Mouse (Mus musculus): ENCODE measurements around the gene Clip4. TPM values are rescaled to one million over a fixed set of nuclear protein-coding genes. Genes with fewer than 3 reads are reported as not detected.

Gene Clip4
- polyA plus RNA-seq, 1 experiment: 8.0 TPM

GRCm38 (mm10) chr17:71870232-71870621, 102.0 kb downstream of the Clip4 start:
- H3K36me3 ChIP-seq (ENCODE audit: control insufficient read depth, insufficient read depth, low read length): no peaks in the 10 kb centered on the region
- TF ChIP-seq CTCF (conservative IDR thresholded peaks at IDR 0.05; ENCODE audit: insufficient read depth, insufficient read length, low read depth, low read length): no peak
- no peak for TF ChIP-seq POLR2A (IDR thresholded peaks at IDR 0.05; ENCODE audit: low read depth, low read length)
- H3K27ac ChIP-seq (ENCODE audit: insufficient read depth, low read depth, low read length): no peak overlapping the region
- no peak overlapping the region for H3K4me3 ChIP-seq (ENCODE audit: insufficient read depth, low read depth, low read length)
- H3K27me3 ChIP-seq (replicated peaks; ENCODE audit: control insufficient read depth, insufficient read depth, low read length): no peaks in the 10 kb centered on the region
- WGBS: 85% methylated on average over 8 of the region's 8 CpGs
- no peak for DNase-seq
- no peaks in the 10 kb centered on the region for H3K4me1 ChIP-seq (ENCODE audit: control insufficient read depth, insufficient read depth, low read length)

- WGBS: 93% methylated on average over 1 of the region's 1 CpGs
- Histone ChIP-seq H3K4me3 (ENCODE audit: insufficient read depth, low read depth, low read length) (no peak overlapping the region), H3K4me1 (ENCODE audit: control insufficient read depth, insufficient read depth, low read length) (no peaks in the 10 kb centered on the region), H3K27ac (ENCODE audit: insufficient read depth, low read depth, low read length) (no peak overlapping the region), H3K27me3 (replicated peaks; ENCODE audit: control insufficient read depth, insufficient read depth, low read length) (no peaks in the 10 kb centered on the region), H3K36me3 (ENCODE audit: control insufficient read depth, insufficient read depth, low read length) (no peaks in the 10 kb centered on the region)
- no peak for DNase-seq
- TF ChIP-seq CTCF (conservative IDR thresholded peaks at IDR 0.05; ENCODE audit: insufficient read depth, insufficient read length, low read depth, low read length): no peak
- TF ChIP-seq POLR2A (IDR thresholded peaks at IDR 0.05; ENCODE audit: low read depth, low read length): no peak
Observed at GRCm38 (mm10) chr17:71870641-71871040, 102.4 kb downstream of the Clip4 start.

- H3K4me3 ChIP-seq (ENCODE audit: insufficient read depth, low read depth, low read length): no peak overlapping the region
- 87% methylated on average over 7 of the region's 7 CpGs for WGBS
- TF ChIP-seq CTCF (conservative IDR thresholded peaks at IDR 0.05; ENCODE audit: insufficient read depth, insufficient read length, low read depth, low read length): no peak
- no peak for TF ChIP-seq POLR2A (IDR thresholded peaks at IDR 0.05; ENCODE audit: low read depth, low read length)
- no peaks in the 10 kb centered on the region for H3K27me3 ChIP-seq (replicated peaks; ENCODE audit: control insufficient read depth, insufficient read depth, low read length)
- H3K4me1 ChIP-seq (ENCODE audit: control insufficient read depth, insufficient read depth, low read length): no peaks in the 10 kb centered on the region
- no peaks in the 10 kb centered on the region for H3K36me3 ChIP-seq (ENCODE audit: control insufficient read depth, insufficient read depth, low read length)
- H3K27ac ChIP-seq (ENCODE audit: insufficient read depth, low read depth, low read length): no peak overlapping the region
- no peak for DNase-seq
Observed at GRCm38 (mm10) chr17:71871981-71872380, 103.7 kb downstream of the Clip4 start.

- Histone ChIP-seq H3K27ac (ENCODE audit: insufficient read depth, low read depth, low read length) (no peak overlapping the region), H3K27me3 (replicated peaks; ENCODE audit: control insufficient read depth, insufficient read depth, low read length) (no peaks in the 10 kb centered on the region), H3K4me1 (ENCODE audit: control insufficient read depth, insufficient read depth, low read length) (no peaks in the 10 kb centered on the region), H3K4me3 (ENCODE audit: insufficient read depth, low read depth, low read length) (no peak overlapping the region), H3K36me3 (ENCODE audit: control insufficient read depth, insufficient read depth, low read length) (no peaks in the 10 kb centered on the region)
- TF ChIP-seq CTCF (conservative IDR thresholded peaks at IDR 0.05; ENCODE audit: insufficient read depth, insufficient read length, low read depth, low read length) (peak; percentile 75), POLR2A (IDR thresholded peaks at IDR 0.05; ENCODE audit: low read depth, low read length) (no peak)
- DNase-seq: peak; percentile 36
- WGBS: 67% methylated on average over 5 of the region's 5 CpGs
Observed at GRCm38 (mm10) chr17:71872976-71873375, 104.7 kb downstream of the Clip4 start.

- DNase-seq: peak; percentile 62
- Histone ChIP-seq H3K27me3 (replicated peaks; ENCODE audit: control insufficient read depth, insufficient read depth, low read length) (no peaks in the 10 kb centered on the region), H3K4me1 (ENCODE audit: control insufficient read depth, insufficient read depth, low read length) (no peaks in the 10 kb centered on the region), H3K36me3 (ENCODE audit: control insufficient read depth, insufficient read depth, low read length) (no peaks in the 10 kb centered on the region), H3K4me3 (ENCODE audit: insufficient read depth, low read depth, low read length) (no peak overlapping the region), H3K27ac (ENCODE audit: insufficient read depth, low read depth, low read length) (no peak overlapping the region)
- WGBS: 41% methylated on average over 6 of the region's 6 CpGs
- TF ChIP-seq POLR2A (IDR thresholded peaks at IDR 0.05; ENCODE audit: low read depth, low read length) (no peak), CTCF (conservative IDR thresholded peaks at IDR 0.05; ENCODE audit: insufficient read depth, insufficient read length, low read depth, low read length) (peak; percentile 86)
Observed at GRCm38 (mm10) chr17:71874077-71874476, 105.8 kb downstream of the Clip4 start.

- no peak for DNase-seq
- Histone ChIP-seq H3K36me3 (ENCODE audit: control insufficient read depth, insufficient read depth, low read length) (no peaks in the 10 kb centered on the region), H3K4me1 (ENCODE audit: control insufficient read depth, insufficient read depth, low read length) (no peaks in the 10 kb centered on the region), H3K27me3 (replicated peaks; ENCODE audit: control insufficient read depth, insufficient read depth, low read length) (no peaks in the 10 kb centered on the region), H3K27ac (ENCODE audit: insufficient read depth, low read depth, low read length) (no peak overlapping the region), H3K4me3 (ENCODE audit: insufficient read depth, low read depth, low read length) (no peak overlapping the region)
- no peak for TF ChIP-seq CTCF (conservative IDR thresholded peaks at IDR 0.05; ENCODE audit: insufficient read depth, insufficient read length, low read depth, low read length)
- WGBS: 77% methylated on average over 9 of the region's 9 CpGs
Observed at GRCm38 (mm10) chr17:71874795-71875194, 106.5 kb downstream of the Clip4 start.

GRCm38 (mm10) chr17:71875492-71875891, 107.2 kb downstream of the Clip4 start:
- no peak for DNase-seq
- no peaks in the 10 kb centered on the region for H3K36me3 ChIP-seq (ENCODE audit: control insufficient read depth, insufficient read depth, low read length)
- TF ChIP-seq POLR2A (IDR thresholded peaks at IDR 0.05; ENCODE audit: low read depth, low read length) (no peak), CTCF (conservative IDR thresholded peaks at IDR 0.05; ENCODE audit: insufficient read depth, insufficient read length, low read depth, low read length) (no peak)

GRCm38 (mm10) chr17:71881369-71881768, 113.1 kb downstream of the Clip4 start:
- H3K27ac ChIP-seq (ENCODE audit: insufficient read depth, low read depth, low read length): no peak overlapping the region
- H3K4me1 ChIP-seq (ENCODE audit: control insufficient read depth, insufficient read depth, low read length): no peaks in the 10 kb centered on the region
- no peak for TF ChIP-seq CTCF (conservative IDR thresholded peaks at IDR 0.05; ENCODE audit: insufficient read depth, insufficient read length, low read depth, low read length)
- no peak for TF ChIP-seq POLR2A (IDR thresholded peaks at IDR 0.05; ENCODE audit: low read depth, low read length)
- no peaks in the 10 kb centered on the region for H3K36me3 ChIP-seq (ENCODE audit: control insufficient read depth, insufficient read depth, low read length)
- no peak overlapping the region for H3K4me3 ChIP-seq (ENCODE audit: insufficient read depth, low read depth, low read length)
- DNase-seq: no peak
- no peaks in the 10 kb centered on the region; the same call in 1 of the 2 replicates for H3K27me3 ChIP-seq (replicated peaks; ENCODE audit: control insufficient read depth, insufficient read depth, low read length)
- 59% methylated on average over 6 of the region's 6 CpGs for WGBS

More at GRCm38 (mm10) chr17:71875492-71875891, 107.2 kb downstream of the Clip4 start:
- Histone ChIP-seq H3K27me3 (replicated peaks; ENCODE audit: control insufficient read depth, insufficient read depth, low read length) (no peaks in the 10 kb centered on the region), H3K27ac (ENCODE audit: insufficient read depth, low read depth, low read length) (no peak overlapping the region), H3K4me1 (ENCODE audit: control insufficient read depth, insufficient read depth, low read length) (no peaks in the 10 kb centered on the region), H3K4me3 (ENCODE audit: insufficient read depth, low read depth, low read length) (no peak overlapping the region)
- WGBS: 76% methylated on average over 7 of the region's 7 CpGs
